Mouse (Mus musculus) mouse embryonic stem cell (cell line): ENCODE measurements around the gene 6430550D23Rik.

ENCODE experiments used
- in situ Hi-C, 2 experiments: fragments of 300-500 bp; cut with MboI; formaldehyde crosslinking; loops; 1 replicate in 1 of 2; 3 replicates in 1 of 2; pipeline ENCODE4 v1.14.3; 2019 to 2020; ENCODE audit warnings: low sequenced_read_pairs in 2 of 2, low pct_unique_long_range_greater_than_20kb in 1 of 2, mixed read lengths in 1 of 2; ENCODE audit not compliant: unreplicated experiment in 1 of 2

Gene 6430550D23Rik

GRCm38 (mm10) chr2:156007888-156008532 is at the start of gene 6430550D23Rik, which contains the start of gene Ergic3:
Gene 6430550D23Rik (minus strand): TSS chr2:156007977.
Gene Ergic3 (plus strand): TSS chr2:156008045.
- in situ Hi-C loops, result loop anchor here in 1 of 2 experiments (10.0 kb wide), 1 partner anchor 127 kb away; no protein-coding TSS in a partner anchor

- in situ Hi-C loops, result no loop called here
These were observed 45.0 kb upstream of the 6430550D23Rik start, which contains the start of gene Fer1l4 for GRCm38 (mm10) chr2:156052816-156053215. Gene Fer1l4 (minus strand): TSS chr2:156052947.

- in situ Hi-C loops, result no loop called here
These were observed 40.2 kb upstream of the 6430550D23Rik start for GRCm38 (mm10) chr2:156047929-156048328.

- in situ Hi-C loops, result no loop called here
These were observed 35.1 kb upstream of the 6430550D23Rik start for GRCm38 (mm10) chr2:156042903-156043302.

GRCm38 (mm10) chr2:156039390-156039789 is 31.6 kb upstream of the 6430550D23Rik start:
- in situ Hi-C loops, result no loop called here

GRCm38 (mm10) chr2:156025482-156025881 is 17.7 kb upstream of the 6430550D23Rik start:
- in situ Hi-C loops, result no loop called here

DNA sequence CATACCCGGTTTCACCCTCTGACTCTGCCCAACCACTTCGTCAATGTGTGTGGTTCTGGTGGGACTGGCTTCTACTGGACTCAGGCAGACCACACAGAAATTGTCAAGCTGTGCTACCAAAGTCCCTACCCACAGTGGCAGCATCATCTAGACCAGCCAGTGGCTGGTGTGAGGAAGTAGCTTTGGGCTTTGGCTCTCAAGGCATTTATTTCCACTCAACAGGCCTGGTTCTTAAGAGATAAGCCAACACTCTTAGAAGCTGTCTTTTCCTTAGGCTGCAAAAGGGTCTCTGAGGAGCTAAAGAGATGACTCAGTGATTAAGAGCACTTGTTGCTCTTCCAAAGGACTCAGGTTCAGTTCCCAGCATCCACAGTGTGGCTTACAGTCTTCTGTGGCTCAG is 14.0 kb upstream of the 6430550D23Rik start:
- in situ Hi-C loops, result no loop called here

GRCm38 (mm10) chr2:156021219-156021618 is 13.4 kb upstream of the 6430550D23Rik start:
- in situ Hi-C loops, result no loop called here

DNA sequence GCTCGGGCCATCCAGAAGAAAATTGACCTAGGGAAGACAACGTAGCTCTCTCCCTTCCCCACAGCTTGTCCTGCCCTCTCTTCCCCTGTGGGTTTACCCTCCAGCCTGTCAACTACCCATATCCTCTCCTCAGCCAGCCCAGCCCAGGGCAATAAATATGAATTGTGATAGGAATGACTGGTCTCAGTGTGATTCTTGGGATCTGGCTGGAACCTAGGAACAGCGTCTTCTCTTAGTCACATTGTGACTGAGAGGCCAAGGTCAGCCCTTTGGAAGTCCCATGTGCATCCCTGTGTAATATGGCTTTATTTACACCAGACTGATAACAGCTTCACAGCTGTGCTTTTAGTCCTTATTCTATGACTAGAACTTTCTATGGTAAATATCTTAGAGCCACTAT is 10.3 kb upstream of the 6430550D23Rik start:
- in situ Hi-C loops, result no loop called here

DNA sequence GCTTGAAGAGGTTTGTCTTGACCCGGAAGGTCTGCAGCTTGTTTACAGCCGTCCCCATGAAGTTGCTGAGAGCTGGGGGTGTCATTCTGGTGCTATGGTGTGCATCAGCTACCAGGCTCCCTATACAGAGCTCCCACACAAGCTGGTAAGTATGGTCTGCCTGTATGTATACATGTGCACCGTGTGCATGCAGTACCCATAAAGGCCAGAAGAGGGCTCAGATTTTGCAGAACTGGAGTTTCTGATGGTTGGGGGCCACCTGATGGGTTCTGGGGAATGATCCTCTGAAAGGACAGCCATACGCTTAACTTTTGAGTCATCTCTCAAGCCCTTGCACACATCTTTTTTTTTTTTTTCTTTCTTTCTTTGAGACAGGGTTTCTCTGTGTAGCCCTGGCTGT is 2.4 kb downstream of the 6430550D23Rik start:
- in situ Hi-C loops, result loop anchor here in 1 of 2 experiments (10.0 kb wide), 1 partner anchor 129 kb away; no protein-coding TSS in a partner anchor

GRCm38 (mm10) chr2:155991863-155992321 is 15.9 kb downstream of the 6430550D23Rik start:
- in situ Hi-C loops, result no loop called here

GRCm38 (mm10) chr2:155991151-155991550 is 16.6 kb downstream of the 6430550D23Rik start:
- in situ Hi-C loops, result no loop called here

GRCm38 (mm10) chr2:155989085-155989484 is 18.7 kb downstream of the 6430550D23Rik start:
- in situ Hi-C loops, result no loop called here

DNA sequence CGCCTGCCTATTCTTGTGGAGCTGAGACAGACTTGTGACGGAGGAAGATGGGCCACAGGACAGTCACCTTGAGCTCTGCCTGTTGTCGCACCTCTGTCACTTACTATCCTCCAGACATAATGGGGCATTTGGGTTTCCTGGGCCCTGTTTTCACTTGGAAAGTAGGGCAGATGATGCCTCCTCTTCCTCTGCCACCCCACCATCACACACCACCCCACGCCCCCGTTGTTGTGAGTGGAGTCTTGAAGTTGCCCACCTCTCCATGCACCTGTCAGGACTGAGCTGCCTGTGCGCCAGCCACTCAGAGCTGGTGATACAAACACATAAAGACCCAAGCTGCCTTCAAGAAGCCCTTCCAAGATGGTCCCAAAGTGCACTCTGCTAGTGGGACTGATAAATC is 20.6 kb downstream of the 6430550D23Rik start:
- in situ Hi-C loops, result no loop called here

DNA sequence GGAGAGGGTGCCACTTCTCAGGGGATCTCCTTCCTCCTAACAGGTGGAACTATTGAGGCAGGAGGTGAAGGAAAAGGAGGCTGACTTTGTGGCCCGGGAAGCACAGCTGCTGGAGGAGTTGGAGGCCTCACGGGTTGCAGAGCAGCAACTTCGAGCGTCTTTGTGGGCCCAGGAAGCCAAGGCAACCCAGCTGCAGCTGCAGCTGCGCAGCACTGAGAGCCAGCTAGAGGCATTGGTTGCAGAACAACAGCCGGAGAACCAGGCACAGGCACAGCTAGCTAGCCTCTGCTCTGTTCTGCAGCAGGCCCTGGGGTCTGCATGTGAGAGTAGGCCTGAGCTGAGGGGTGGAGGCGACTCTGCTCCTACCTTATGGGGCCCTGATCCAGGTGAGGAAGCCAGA is 22.0 kb downstream of the 6430550D23Rik start:
- in situ Hi-C loops, result no loop called here

DNA sequence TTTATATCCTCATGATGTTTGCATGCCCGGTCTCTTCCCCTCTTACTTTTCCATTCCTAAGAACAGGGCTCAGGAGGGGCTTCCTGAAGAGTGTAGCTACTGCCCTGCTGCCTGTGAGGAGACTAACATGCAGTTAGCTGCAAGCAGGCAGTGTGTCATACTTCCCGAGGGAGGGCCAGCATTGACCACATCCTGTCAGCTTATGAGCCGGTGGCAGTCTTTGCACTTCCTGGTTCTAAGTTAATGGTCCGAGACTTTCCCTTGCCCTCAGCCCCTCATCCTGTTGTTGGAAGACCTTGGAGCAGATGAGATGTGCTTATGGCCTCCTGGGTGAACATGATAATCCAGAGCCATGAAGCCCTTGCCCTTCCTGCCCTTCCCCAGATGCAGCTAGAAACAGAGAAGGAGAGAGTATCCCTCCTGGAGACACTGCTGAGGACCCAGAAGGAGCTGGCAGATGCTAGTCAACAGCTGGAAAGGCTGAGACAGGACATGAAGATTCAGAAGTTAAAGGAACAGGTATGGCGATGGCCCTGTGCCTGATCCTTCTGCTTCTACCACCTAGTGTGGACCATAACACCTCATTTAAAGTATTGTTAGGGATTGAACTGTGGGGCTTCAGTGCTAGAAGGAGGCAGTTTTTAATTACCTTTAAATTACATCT is 28.3 kb downstream of the 6430550D23Rik start:
- in situ Hi-C loops, result no loop called here

GRCm38 (mm10) chr2:155974087-155974731 is 33.6 kb downstream of the 6430550D23Rik start:
- in situ Hi-C loops, result no loop called here

DNA sequence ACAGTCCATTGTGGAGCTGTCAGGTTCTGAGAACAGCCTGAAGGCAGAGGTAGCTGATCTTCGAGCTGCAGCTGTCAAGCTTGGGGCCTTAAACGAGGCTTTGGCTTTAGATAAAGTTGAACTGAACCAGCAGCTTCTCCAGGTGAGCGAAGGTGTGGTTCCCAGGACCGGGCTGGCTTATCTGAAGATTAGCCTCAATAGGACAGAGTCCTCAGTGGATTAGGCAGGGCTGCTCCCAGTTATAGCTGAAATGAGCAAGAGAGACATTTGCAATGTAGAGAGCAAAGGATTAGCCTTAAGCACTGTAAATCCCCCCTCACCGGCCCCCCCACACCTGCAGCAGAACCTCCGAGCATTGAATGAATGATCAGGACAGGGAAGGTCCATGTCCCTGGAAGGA is 34.4 kb downstream of the 6430550D23Rik start:
- in situ Hi-C loops, result no loop called here

GRCm38 (mm10) chr2:155962991-155963390 is 44.8 kb downstream of the 6430550D23Rik start:
- in situ Hi-C loops, result no loop called here
